Comparison of ENCODE assay signal across 20 mouse cellular contexts in genomic region chr4:133203591-133203990, GRCm38 (mm10). TPM values are rescaled to one million over a fixed set of nuclear protein-coding genes. Genes with fewer than 3 reads are reported as not detected.
A peak's percentile ranks its signal among the peaks of the same experiment; 100 is the strongest.
DNase-seq lines count a peak whose midpoint lies in the region; ATAC-seq and TF ChIP-seq lines count a peak whose summit lies in the region.
"Had no signal": no experiment of that assay in that cellular context is flagged by ENCODE, and none has a peak within 500 bp of the region (broad histone marks: within the 10 kb centered on the region; RNA-seq: fewer than 3 reads in every experiment).

No protein-coding gene starts in this region.

- TF ChIP-seq CTCF in hindbrain, postnatal 0 days (IDR thresholded peaks at IDR 0.05; ENCODE audit: low read depth) = no peak

- peaks cover 50% of the 10 kb centered on the region for H3K4me1 ChIP-seq in hindbrain, embryonic 10.5 days (replicated peaks)
- peaks cover 19% of the 10 kb centered on the region for H3K4me1 ChIP-seq in hindbrain, postnatal 0 days (ENCODE audit: insufficient read depth, low read length)
- H3K4me1 ChIP-seq in neural tube, embryonic 13.5 days (replicated peaks) = peaks cover 44% of the 10 kb centered on the region

- peak overlapping the region; percentile 50; the same call in 1 of the 2 replicates for H3K27ac ChIP-seq in hindbrain, embryonic 10.5 days
- H3K27ac ChIP-seq in hindbrain, postnatal 0 days = no peak overlapping the region
- 0 out of 2 replicates have a peak overlapping the region, but pooled peaks have one; percentile 18 for H3K27ac ChIP-seq in neural tube, embryonic 13.5 days (replicated peaks)

- H3K9me3 ChIP-seq in hindbrain, embryonic 10.5 days = no peaks in the 10 kb centered on the region
- H3K9me3 ChIP-seq in hindbrain, postnatal 0 days (ENCODE audit: low read length) = no peaks in the 10 kb centered on the region
- no peaks in the 10 kb centered on the region for H3K9me3 ChIP-seq in neural tube, embryonic 13.5 days
- H3K9me3 ChIP-seq: embryonic facial prominence, embryonic 12.5 days had no signal

- H3K9ac ChIP-seq in hindbrain, postnatal 0 days (replicated peaks; ENCODE audit: low read length) = no peak overlapping the region
- H3K9ac ChIP-seq in neural tube, embryonic 13.5 days = no peak overlapping the region; the same call in 1 of the 2 replicates
- H3K9ac ChIP-seq: embryonic facial prominence, embryonic 12.5 days; forebrain, postnatal 0 days had no signal

- no peak overlapping the region for H3K4me2 ChIP-seq in hindbrain, postnatal 0 days (ENCODE audit: low read depth, low read length)
- H3K4me2 ChIP-seq in neural tube, embryonic 13.5 days = no peak overlapping the region
- H3K4me2 ChIP-seq: embryonic facial prominence, embryonic 12.5 days had no signal

- WGBS in hindbrain, embryonic 10.5 days = 72% methylated on average over 3 of the region's 3 CpGs
- WGBS in hindbrain, postnatal 0 days = 59% methylated on average over 3 of the region's 3 CpGs
- WGBS in neural tube, embryonic 13.5 days = 77% methylated on average over 3 of the region's 3 CpGs

- intact Hi-C loops in left cerebral cortex, postnatal 25 days (cut with DNase I) = no loop called here

- no peaks in the 10 kb centered on the region for H3K36me3 ChIP-seq in hindbrain, embryonic 10.5 days
- H3K36me3 ChIP-seq in hindbrain, postnatal 0 days (ENCODE audit: insufficient read depth, low read length) = no peaks in the 10 kb centered on the region
- no peaks in the 10 kb centered on the region for H3K36me3 ChIP-seq in neural tube, embryonic 13.5 days
- H3K36me3 ChIP-seq: embryonic facial prominence, embryonic 12.5 days had no signal

- peak; percentile 41 for DNase-seq in cerebellum, adult 9-11 months
- no peak for DNase-seq in hindbrain, embryonic 10.5 days (ENCODE audit: low spot score)
- DNase-seq in hindbrain, postnatal 0 days (ENCODE audit: low spot score) = no peak
- no peak for DNase-seq in neural tube, embryonic 10.5 days (ENCODE audit: extremely low spot score, low spot score)
- no peak for DNase-seq in left cerebral cortex, postnatal 25 days (ENCODE audit: low spot score in 2 of 2)
- DNase-seq: adrenal gland, postnatal 10 days; cerebellum, adult 8-10 months; gastrocnemius, postnatal 14 days; heart, postnatal 14 days; kidney, adult 11 months had no signal

- no peak for ATAC-seq in cerebellum, adult (ENCODE audit: insufficient number of reproducible peaks, low FRiP score, low TSS enrichment)
- no peak for ATAC-seq in hindbrain, postnatal 0 days
- ATAC-seq in neural tube, embryonic 13.5 days (ENCODE audit: low read depth) = no peak

- peaks cover 12% of the 10 kb centered on the region for H3K27me3 ChIP-seq in hindbrain, embryonic 10.5 days (ENCODE audit: insufficient read depth, poor library complexity, severe bottlenecking)
- no peaks in the 10 kb centered on the region for H3K27me3 ChIP-seq in hindbrain, postnatal 0 days (ENCODE audit: insufficient read depth, low read length)
- 0 out of 2 replicates have a peak, but pooled peaks cover 6% of the 10 kb centered on the region for H3K27me3 ChIP-seq in neural tube, embryonic 13.5 days
- H3K27me3 ChIP-seq: embryonic facial prominence, embryonic 12.5 days had no signal

- H3K4me3 ChIP-seq in hindbrain, embryonic 10.5 days = no peak overlapping the region
- no peak overlapping the region for H3K4me3 ChIP-seq in hindbrain, postnatal 0 days (ENCODE audit: low read length)
- no peak overlapping the region for H3K4me3 ChIP-seq in neural tube, embryonic 13.5 days
- H3K4me3 ChIP-seq: embryonic facial prominence, embryonic 12.5 days had no signal

RNA-seq across cellular contexts. Expression of gene Cd164l2, which starts 8.3 kb away (rescaled TPM):
- 1.1 and 2.2 TPM in 2 replicates for polyA plus RNA-seq in hindbrain, embryonic 10.5 days (2016; fragmentation: Nextera tagmentation; extraction: Ambion mirVana)
- total RNA-seq in hindbrain, postnatal 0 days (2014; rRNA removed) = 6.2 and 6.9 TPM in 2 replicates
- 9.6 and 11.9 TPM in 2 replicates for polyA plus RNA-seq in hindbrain, postnatal 0 days (2015; fragmentation: Nextera tagmentation; extraction: Ambion mirVana)
- 1.1 and 1.6 TPM in 2 replicates for polyA plus RNA-seq in neural tube, embryonic 13.5 days (2015; fragmentation: Nextera tagmentation; extraction: Ambion mirVana)
- 1 to 10 TPM; 5.3 to 6.9 TPM for total RNA-seq in left cerebral cortex, postnatal 25 days (2021)
- total RNA-seq: gastrocnemius, adult 18-20 months; gastrocnemius, postnatal 14 days; heart, adult 8-10 months; heart, postnatal 14 days; hematopoietic stem cell, adult 5-6 weeks; MEL had no signal
- polyA plus RNA-seq: forebrain, embryonic 11.5 days had no signal

RNA-seq across cellular contexts. Expression of gene Gpr3, which starts 8.7 kb away (rescaled TPM):
- polyA plus RNA-seq in hindbrain, embryonic 10.5 days (2016; fragmentation: Nextera tagmentation; extraction: Ambion mirVana) = 0.32 and 0.35 TPM in 2 replicates
- 7.0 and 7.3 TPM in 2 replicates for total RNA-seq in hindbrain, postnatal 0 days (2014; rRNA removed)
- polyA plus RNA-seq in hindbrain, postnatal 0 days (2015; fragmentation: Nextera tagmentation; extraction: Ambion mirVana) = 4.5 and 5.5 TPM in 2 replicates
- 0.77 and 1.1 TPM in 2 replicates for polyA plus RNA-seq in neural tube, embryonic 13.5 days (2015; fragmentation: Nextera tagmentation; extraction: Ambion mirVana)
- 10 to 100 TPM; 10.1 to 13.0 TPM for total RNA-seq in left cerebral cortex, postnatal 25 days (2021)
- total RNA-seq: gastrocnemius, adult 18-20 months; gastrocnemius, postnatal 14 days; heart, adult 8-10 months had no signal
- polyA plus RNA-seq: embryonic facial prominence, embryonic 12.5 days; intestine, embryonic 14.5 days had no signal

RNA-seq across cellular contexts. Expression of gene Map3k6, which starts 37.0 kb away (rescaled TPM):
- polyA plus RNA-seq in hindbrain, embryonic 10.5 days (2016; fragmentation: Nextera tagmentation; extraction: Ambion mirVana) = 1.7 and 1.9 TPM in 2 replicates
- total RNA-seq in hindbrain, postnatal 0 days (2014; rRNA removed) = 7.2 and 11.7 TPM in 2 replicates
- polyA plus RNA-seq in hindbrain, postnatal 0 days (2015; fragmentation: Nextera tagmentation; extraction: Ambion mirVana) = 4.7 and 5.8 TPM in 2 replicates
- 1.9 and 2.7 TPM in 2 replicates for polyA plus RNA-seq in neural tube, embryonic 13.5 days (2015; fragmentation: Nextera tagmentation; extraction: Ambion mirVana)
- 1 to 10 TPM; 4.7 to 5.3 TPM for total RNA-seq in left cerebral cortex, postnatal 25 days (2021)

RNA-seq across cellular contexts. Expression of gene Sytl1, which starts 59.3 kb away (rescaled TPM):
- 1.2 and 1.6 TPM in 2 replicates for polyA plus RNA-seq in hindbrain, embryonic 10.5 days (2016; fragmentation: Nextera tagmentation; extraction: Ambion mirVana)
- total RNA-seq in hindbrain, postnatal 0 days (2014; rRNA removed) = 1.4 TPM in 1 of 2 replicates, not detected in the other
- polyA plus RNA-seq in hindbrain, postnatal 0 days (2015; fragmentation: Nextera tagmentation; extraction: Ambion mirVana) = 0.18 and 0.40 TPM in 2 replicates
- 0.25 and 0.28 TPM in 2 replicates for polyA plus RNA-seq in neural tube, embryonic 13.5 days (2015; fragmentation: Nextera tagmentation; extraction: Ambion mirVana)
- 1 to 10 TPM in 1 of 2 experiments, under 1 TPM in 1; 0.98 to 1.2 TPM for total RNA-seq in left cerebral cortex, postnatal 25 days (2021)
- total RNA-seq: forebrain, postnatal 0 days had no signal
